Mouse (Mus musculus) C2C12 (cell line): ENCODE measurements around the gene Atg13.

Experiments used
- CEBPB ChIP-seq: IDR thresholded peaks from one replicate; pipeline ENCODE4 v1.6.1; 2011; ENCODE audit warnings: low read depth, mild to moderate bottlenecking, control low read depth, moderate library complexity
- CTCF ChIP-seq: IDR thresholded peaks from one replicate; pipeline ENCODE4 v1.5.1; 2011; ENCODE audit not compliant: control insufficient read depth, insufficient read depth, insufficient read length
- FOSL1 ChIP-seq: IDR thresholded peaks from one replicate; pipeline ENCODE4 v1.8.0; 2011; ENCODE audit warnings: mild to moderate bottlenecking, low read length; ENCODE audit not compliant: poor library complexity, insufficient read depth, severe bottlenecking
- MAX ChIP-seq: IDR thresholded peaks from one replicate; pipeline ENCODE4 v1.6.1; 2011; ENCODE audit warnings: mild to moderate bottlenecking, control low read depth
- MYOD1 ChIP-seq: IDR thresholded peaks from one replicate; pipeline ENCODE4 v1.6.1; 2011; ENCODE audit warnings: low read depth; ENCODE audit not compliant: control insufficient read depth, insufficient read length
- MYOG ChIP-seq: IDR thresholded peaks from one replicate; pipeline ENCODE4 v1.6.1; 2011; ENCODE audit not compliant: control insufficient read depth, insufficient read length; ENCODE audit errors: extremely low read depth
- USF1 ChIP-seq: IDR thresholded peaks from one replicate; pipeline ENCODE4 v1.6.1; 2011; ENCODE audit warnings: low read depth, mild to moderate bottlenecking, control low read depth, moderate library complexity

- TF ChIP-seq CTCF (no peak), USF1 (no peak), MAX (no peak), FOSL1 (no peak), MYOG (no peak), MYOD1 (no peak), CEBPB (no peak)
Observed at GRCm38 (mm10) chr2:91689452-91689851, 20.9 kb downstream of the Atg13 start.
